Mouse (Mus musculus): ENCODE results near the gene Ccdc141. TPM values are rescaled to one million over a fixed set of nuclear protein-coding genes. Genes with fewer than 3 reads are reported as not detected.
A peak's percentile ranks its signal among the peaks of the same experiment; 100 is the strongest.

Ccdc141 gene
- polyA plus RNA-seq (2015; fragmentation: Nextera tagmentation; extraction: Ambion mirVana) = 18.4 and 19.7 TPM in 2 replicates

DNA sequence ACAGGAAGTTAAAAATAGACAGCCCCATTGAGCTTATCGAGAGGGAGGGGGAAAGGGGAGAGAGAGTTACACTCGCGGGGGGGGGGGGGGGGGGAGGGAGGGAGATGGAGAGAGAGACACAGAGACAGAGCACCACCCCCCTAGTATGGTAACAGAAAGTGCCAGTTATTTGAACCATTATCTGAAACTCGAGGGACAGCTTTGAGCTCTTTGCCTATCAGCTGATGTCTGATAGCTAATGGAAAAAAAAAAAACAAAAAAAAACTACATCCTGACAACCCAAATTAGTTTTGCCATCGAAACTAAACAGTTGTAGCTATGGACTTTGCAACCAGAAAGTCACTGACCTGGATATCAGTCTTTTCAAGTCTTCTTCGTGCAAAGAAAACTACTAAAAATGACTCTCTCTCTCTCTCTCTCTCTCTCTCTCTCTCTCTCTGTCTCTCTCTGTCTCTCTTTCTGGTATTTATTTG, at the start of gene Ccdc141:
Gene Ccdc141, minus strand, starts transcription at position 4 of the 473 bp plus-strand sequence.
- H3K27me3 ChIP-seq = no peaks in the 10 kb centered on the region; the same call in 1 of the 2 replicates
- peak within 1 kb of the TSS; percentile 72 for H3K9ac ChIP-seq
- peaks cover 34% of the 10 kb centered on the region for H3K4me1 ChIP-seq
- WGBS = 8% methylated on average over 4 of the region's 6 CpGs
- no peaks in the 10 kb centered on the region for H3K9me3 ChIP-seq
- H3K27ac ChIP-seq = peak within 1 kb of the TSS; percentile 39; the same call in 1 of the 2 replicates
- H3K36me3 ChIP-seq = no peaks in the 10 kb centered on the region
- peak within 1 kb of the TSS; percentile 88 for H3K4me2 ChIP-seq (replicated peaks)
- H3K4me3 ChIP-seq = peak within 1 kb of the TSS; percentile 55
- ATAC-seq (ENCODE audit: low FRiP score, low read depth) = no peak

DNA sequence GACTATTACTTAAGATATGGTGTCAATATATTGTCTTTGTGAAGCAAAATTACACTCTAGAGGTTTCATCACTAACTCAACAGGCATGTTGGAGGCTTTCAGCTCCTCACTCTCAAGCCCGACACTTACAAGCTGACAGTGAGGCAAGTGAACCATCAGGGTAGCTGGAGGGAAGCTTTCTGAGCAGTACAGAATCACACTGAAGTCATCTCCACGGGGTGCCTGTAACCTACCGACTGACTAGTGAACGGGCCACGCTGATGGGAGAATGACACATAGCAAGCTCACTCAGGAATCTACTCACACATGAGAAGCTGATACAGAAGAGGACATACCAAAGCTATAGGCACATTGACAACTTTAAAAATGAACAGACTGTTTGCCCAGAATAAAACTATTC, 42.4 kb upstream of the Ccdc141 start:
- H3K27ac ChIP-seq = no peak overlapping the region
- no peaks in the 10 kb centered on the region for H3K27me3 ChIP-seq
- no peak overlapping the region for H3K4me2 ChIP-seq (replicated peaks)
- ATAC-seq (ENCODE audit: low FRiP score, low read depth) = no peak
- no peaks in the 10 kb centered on the region for H3K4me1 ChIP-seq
- H3K36me3 ChIP-seq = peaks cover 61% of the 10 kb centered on the region
- no peak overlapping the region for H3K4me3 ChIP-seq
- 75% methylated on average over 5 of the region's 5 CpGs for WGBS
- no peaks in the 10 kb centered on the region for H3K9me3 ChIP-seq
- no peak overlapping the region for H3K9ac ChIP-seq

DNA sequence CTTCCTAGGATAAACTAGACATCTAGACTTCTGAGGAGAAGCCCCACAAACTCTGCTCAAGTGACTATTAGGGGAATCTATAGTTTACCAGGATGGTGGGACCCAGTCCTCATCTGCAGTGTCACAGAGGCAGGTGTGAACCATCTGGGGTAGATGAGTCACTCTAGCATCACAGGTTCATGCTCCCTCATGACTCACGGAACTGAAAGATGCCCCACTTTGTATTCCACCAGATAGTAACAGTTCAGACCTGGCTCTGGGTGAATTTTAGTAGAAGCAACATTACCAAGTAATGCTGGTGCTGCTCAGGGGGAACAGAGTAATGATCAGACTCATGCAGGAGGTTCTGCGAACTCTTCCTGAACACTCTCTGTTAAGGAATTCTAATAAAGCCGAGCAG, 36.5 kb upstream of the Ccdc141 start:
- no peak overlapping the region for H3K9ac ChIP-seq
- no peaks in the 10 kb centered on the region for H3K4me1 ChIP-seq
- H3K4me2 ChIP-seq (replicated peaks) = no peak overlapping the region

DNA sequence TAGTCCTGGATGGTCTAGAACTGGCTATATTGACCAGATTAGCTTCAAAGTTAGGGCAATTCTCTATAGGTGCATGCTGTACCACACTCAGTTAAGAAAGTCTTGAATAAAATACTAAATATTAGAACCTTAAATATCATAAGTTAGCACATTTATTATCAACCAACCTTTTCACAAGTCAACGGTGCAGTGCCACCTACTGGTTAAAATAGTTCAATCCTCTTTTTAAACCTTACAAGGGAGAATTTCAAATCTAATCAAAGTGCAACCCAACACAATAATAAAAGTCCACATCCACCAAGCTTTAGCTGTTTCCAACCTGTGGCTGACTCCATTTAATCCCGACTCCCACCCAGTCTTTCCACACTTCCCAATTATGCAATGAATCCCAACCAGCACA, 33.5 kb upstream of the Ccdc141 start:
- Histone ChIP-seq H3K27me3 (no peaks in the 10 kb centered on the region), H3K4me2 (replicated peaks) (no peak overlapping the region), H3K4me3 (no peak overlapping the region), H3K36me3 (peaks cover 27% of the 10 kb centered on the region), H3K9ac (no peak overlapping the region), H3K9me3 (no peaks in the 10 kb centered on the region), H3K4me1 (0 out of 2 replicates have a peak, but pooled peaks cover 4% of the 10 kb centered on the region), H3K27ac (no peak overlapping the region)
- WGBS = 61% methylated on average over 2 of the region's 2 CpGs
- ATAC-seq (ENCODE audit: low FRiP score, low read depth) = no peak

More for the DNA sequence above, 36.5 kb upstream of the Ccdc141 start:
- H3K36me3 ChIP-seq = peaks cover 44% of the 10 kb centered on the region
- H3K27me3 ChIP-seq = no peaks in the 10 kb centered on the region
- 92% methylated on average over 3 of the region's 3 CpGs for WGBS
- ATAC-seq (ENCODE audit: low FRiP score, low read depth) = no peak
- H3K4me3 ChIP-seq = no peak overlapping the region
- H3K27ac ChIP-seq = no peak overlapping the region
- no peaks in the 10 kb centered on the region for H3K9me3 ChIP-seq

DNA sequence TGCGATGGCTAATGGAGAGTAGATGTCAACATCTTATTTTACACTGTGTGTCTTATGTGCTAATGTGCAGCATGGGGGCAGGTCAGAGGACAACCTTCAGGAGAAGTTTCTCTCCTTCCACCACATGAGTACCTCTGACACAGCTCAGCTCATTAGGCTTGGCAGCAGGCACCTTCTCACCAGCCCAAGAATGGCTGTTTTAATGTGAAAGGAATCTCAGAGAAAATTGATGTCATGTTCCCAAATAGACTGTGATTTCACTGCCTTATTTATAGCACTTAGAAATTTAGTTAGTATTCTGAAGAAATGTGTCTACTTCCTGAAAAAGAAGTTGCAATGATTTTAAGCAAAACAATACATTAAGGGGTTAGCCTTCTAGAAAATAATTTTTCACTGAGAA, 31.5 kb upstream of the Ccdc141 start:
- WGBS = 96% methylated on average over 1 of the region's 1 CpGs
- Histone ChIP-seq H3K9me3 (no peaks in the 10 kb centered on the region), H3K4me3 (no peak overlapping the region), H3K4me2 (replicated peaks) (no peak overlapping the region), H3K9ac (no peak overlapping the region), H3K27me3 (no peaks in the 10 kb centered on the region), H3K4me1 (0 out of 2 replicates have a peak, but pooled peaks cover 4% of the 10 kb centered on the region), H3K36me3 (peaks cover 26% of the 10 kb centered on the region), H3K27ac (no peak overlapping the region)
- no peak for ATAC-seq (ENCODE audit: low FRiP score, low read depth)

DNA sequence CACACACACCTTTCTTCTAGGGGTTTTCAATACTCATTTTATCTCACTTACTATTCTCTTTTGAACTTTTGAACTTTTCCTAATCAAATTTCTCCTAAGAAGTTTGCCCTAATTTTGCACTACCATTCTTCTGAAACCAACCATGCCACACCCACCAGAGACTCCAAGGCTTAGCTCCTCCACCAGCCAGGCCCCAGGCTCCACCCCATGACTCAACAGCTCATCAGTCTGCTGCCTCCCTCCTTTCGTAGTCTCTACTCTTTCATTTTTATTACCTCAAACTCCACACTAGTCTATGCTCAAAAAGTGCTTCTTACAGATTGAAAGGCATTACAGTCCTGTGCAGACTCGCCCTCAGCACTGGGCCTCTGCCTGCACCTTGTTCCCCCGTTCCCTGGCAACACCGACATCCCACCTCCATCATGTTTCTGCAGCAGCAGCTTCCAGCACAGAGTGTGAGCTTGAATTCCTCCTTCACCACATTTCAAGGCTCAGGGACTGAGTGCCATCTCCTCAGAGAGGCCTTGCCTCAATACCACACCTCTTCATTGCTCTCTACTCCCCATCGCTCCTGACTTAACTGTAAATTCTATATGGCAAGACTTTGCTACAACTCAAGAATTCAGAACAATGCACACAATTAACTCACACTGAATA, 30.6 kb upstream of the Ccdc141 start:
- Histone ChIP-seq H3K4me2 (replicated peaks) (no peak overlapping the region), H3K27ac (no peak overlapping the region), H3K9me3 (no peaks in the 10 kb centered on the region), H3K36me3 (peaks cover 27% of the 10 kb centered on the region), H3K4me3 (no peak overlapping the region), H3K9ac (no peak overlapping the region), H3K27me3 (no peaks in the 10 kb centered on the region), H3K4me1 (0 out of 2 replicates have a peak, but pooled peaks cover 4% of the 10 kb centered on the region)
- 80% methylated on average over 5 of the region's 5 CpGs for WGBS
- no peak; the same call in 1 of the 2 replicates for ATAC-seq (ENCODE audit: low FRiP score, low read depth)

DNA sequence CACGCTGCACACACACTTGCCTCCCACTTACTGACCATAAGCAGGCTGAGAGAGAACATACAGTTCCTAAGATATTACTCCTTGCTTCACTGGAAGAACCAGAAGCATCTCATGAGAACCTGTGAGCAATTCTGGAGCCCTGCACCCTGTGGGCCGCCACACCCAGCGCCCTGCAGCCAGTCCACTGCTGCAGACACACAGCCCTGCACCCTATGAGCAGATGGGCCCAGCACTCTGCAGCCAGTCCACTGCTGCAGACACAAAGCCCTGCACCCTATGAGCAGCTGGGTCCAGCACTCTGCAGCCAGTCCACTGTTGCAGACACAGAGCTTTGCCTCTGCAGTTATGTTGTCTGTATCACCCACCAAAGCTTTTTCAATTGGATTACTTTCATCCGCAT, 29.9 kb upstream of the Ccdc141 start:
- Histone ChIP-seq H3K27ac (no peak overlapping the region), H3K4me3 (no peak overlapping the region), H3K4me2 (replicated peaks) (no peak overlapping the region), H3K9me3 (no peaks in the 10 kb centered on the region), H3K9ac (no peak overlapping the region), H3K36me3 (peaks cover 27% of the 10 kb centered on the region), H3K27me3 (no peaks in the 10 kb centered on the region), H3K4me1 (0 out of 2 replicates have a peak, but pooled peaks cover 4% of the 10 kb centered on the region)
- no peak for ATAC-seq (ENCODE audit: low FRiP score, low read depth)
- WGBS = 94% methylated on average over 4 of the region's 4 CpGs

DNA sequence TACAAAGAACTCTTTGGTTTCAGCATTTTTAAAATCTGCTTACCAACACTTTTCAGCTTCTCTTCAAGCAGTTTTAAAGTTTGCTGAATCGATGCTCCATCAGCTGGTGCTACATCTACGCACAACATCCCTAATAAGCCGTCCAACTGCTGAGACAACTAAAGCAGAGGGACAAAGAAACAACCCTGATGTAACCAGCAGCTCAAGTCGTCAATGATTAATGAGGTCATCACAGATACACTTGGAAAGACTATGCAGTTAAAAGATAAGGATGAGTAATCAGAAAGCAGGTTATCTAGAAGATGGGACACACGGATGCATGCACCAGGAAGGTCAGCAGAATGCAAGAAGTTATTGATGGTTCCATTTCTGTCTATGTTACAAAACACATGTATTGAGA, 27.8 kb upstream of the Ccdc141 start:
- Histone ChIP-seq H3K9me3 (no peaks in the 10 kb centered on the region), H3K36me3 (peaks cover 48% of the 10 kb centered on the region), H3K4me2 (replicated peaks) (no peak overlapping the region), H3K4me3 (no peak overlapping the region), H3K4me1 (0 out of 2 replicates have a peak, but pooled peaks cover 4% of the 10 kb centered on the region), H3K9ac (no peak overlapping the region), H3K27ac (no peak overlapping the region), H3K27me3 (no peaks in the 10 kb centered on the region)
- no peak for ATAC-seq (ENCODE audit: low FRiP score, low read depth)
- WGBS = 81% methylated on average over 5 of the region's 5 CpGs

DNA sequence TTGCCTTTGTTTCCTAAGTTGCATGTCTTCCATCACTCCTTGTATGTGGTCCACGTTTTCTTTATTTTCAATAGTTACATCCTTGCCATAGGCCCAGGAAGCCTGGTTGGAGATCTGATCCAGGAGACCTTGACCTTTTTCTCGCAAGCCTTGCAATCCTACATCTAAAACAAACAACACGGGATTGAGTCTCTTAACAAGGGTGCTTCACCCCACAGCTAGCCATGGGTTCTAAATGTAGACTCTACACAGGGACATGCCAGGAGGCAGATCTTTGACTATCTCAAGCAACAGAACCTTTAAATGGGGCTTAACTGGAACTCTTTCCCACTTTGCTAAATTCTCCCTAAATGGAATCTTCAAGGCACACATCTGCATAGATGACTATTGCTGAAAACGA, 26.4 kb upstream of the Ccdc141 start:
- no peaks in the 10 kb centered on the region for H3K27me3 ChIP-seq
- peaks cover 50% of the 10 kb centered on the region for H3K36me3 ChIP-seq
- 87% methylated on average over 4 of the region's 4 CpGs for WGBS
- H3K27ac ChIP-seq = no peak overlapping the region
- no peak overlapping the region for H3K4me2 ChIP-seq (replicated peaks)
- no peak overlapping the region for H3K9ac ChIP-seq
- ATAC-seq (ENCODE audit: low FRiP score, low read depth) = no peak
- H3K4me3 ChIP-seq = no peak overlapping the region
- H3K4me1 ChIP-seq = 0 out of 2 replicates have a peak, but pooled peaks cover 4% of the 10 kb centered on the region
- H3K9me3 ChIP-seq = no peaks in the 10 kb centered on the region

DNA sequence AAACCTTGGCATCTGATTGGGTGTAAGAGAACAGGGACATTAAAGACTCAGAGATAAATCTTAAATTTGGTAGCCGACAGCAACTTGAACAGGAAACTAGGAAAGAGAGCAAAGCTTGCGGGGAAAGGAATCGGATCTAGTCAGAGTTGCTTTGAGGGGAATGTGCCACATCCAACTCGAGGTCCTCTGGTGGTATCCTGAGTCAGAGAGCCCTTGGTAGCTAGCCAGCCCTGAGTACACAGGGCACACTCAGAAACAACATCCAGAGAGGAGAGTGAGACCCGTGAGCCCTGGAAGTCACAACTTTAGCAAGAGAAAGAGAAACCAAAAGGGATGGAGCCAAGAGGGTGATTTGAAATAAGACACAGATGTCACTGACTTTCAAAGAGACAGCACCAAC, 24.6 kb upstream of the Ccdc141 start:
- peaks cover 61% of the 10 kb centered on the region for H3K36me3 ChIP-seq
- no peak overlapping the region for H3K4me3 ChIP-seq
- no peak for ATAC-seq (ENCODE audit: low FRiP score, low read depth)

DNA sequence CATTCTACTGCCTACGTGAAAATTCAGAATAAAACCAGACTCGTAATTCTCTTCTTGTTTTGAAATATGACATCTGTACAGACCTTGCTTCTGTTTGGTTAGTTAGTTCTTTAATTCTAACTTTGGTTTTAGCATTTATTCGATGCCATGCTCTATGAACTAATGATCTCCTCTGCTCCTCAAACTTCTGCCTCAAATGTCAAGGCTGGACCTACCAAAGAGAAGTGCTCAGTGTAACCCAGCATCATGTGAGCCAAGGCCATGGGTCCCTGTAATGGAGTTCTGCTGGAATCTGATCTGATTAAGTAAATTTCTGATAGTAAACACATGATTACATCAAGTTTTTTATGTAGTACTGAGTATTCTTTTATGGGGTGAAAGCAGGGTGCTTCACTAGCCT, 21.4 kb upstream of the Ccdc141 start:
- ATAC-seq (ENCODE audit: low FRiP score, low read depth) = no peak
- no peaks in the 10 kb centered on the region for H3K9me3 ChIP-seq
- no peaks in the 10 kb centered on the region for H3K4me1 ChIP-seq
- H3K27me3 ChIP-seq = no peaks in the 10 kb centered on the region
- WGBS = 95% methylated on average over 3 of the region's 3 CpGs
- no peak overlapping the region for H3K9ac ChIP-seq
- no peak overlapping the region for H3K4me3 ChIP-seq
- H3K4me2 ChIP-seq (replicated peaks) = no peak overlapping the region
- H3K27ac ChIP-seq = no peak overlapping the region
- H3K36me3 ChIP-seq = peaks cover 81% of the 10 kb centered on the region

More for the DNA sequence above, 24.6 kb upstream of the Ccdc141 start:
- Histone ChIP-seq H3K9me3 (no peaks in the 10 kb centered on the region), H3K4me1 (no peaks in the 10 kb centered on the region), H3K27ac (no peak overlapping the region), H3K9ac (no peak overlapping the region), H3K4me2 (replicated peaks) (no peak overlapping the region), H3K27me3 (no peaks in the 10 kb centered on the region)
- 83% methylated on average over 5 of the region's 5 CpGs for WGBS

DNA sequence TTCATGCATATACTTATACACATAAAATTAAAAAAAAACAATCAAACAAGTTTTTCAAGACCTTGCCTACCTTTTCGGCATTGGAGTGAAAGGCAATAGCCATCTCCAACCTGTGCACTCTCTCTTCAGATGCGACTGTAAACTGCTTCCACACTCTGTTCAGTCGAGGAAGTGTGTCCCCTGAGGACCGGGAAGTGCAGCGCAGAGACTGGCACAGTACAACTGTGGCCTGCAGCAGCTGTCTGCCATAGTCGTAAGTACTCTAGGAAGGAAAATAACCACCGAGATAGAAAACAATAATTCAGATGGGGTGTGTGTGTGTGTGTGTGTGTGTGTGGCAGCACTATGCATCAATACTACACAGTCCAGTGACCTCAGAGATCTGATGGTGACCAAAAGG, 20.5 kb upstream of the Ccdc141 start:
- no peak for ATAC-seq (ENCODE audit: low FRiP score, low read depth)

DNA sequence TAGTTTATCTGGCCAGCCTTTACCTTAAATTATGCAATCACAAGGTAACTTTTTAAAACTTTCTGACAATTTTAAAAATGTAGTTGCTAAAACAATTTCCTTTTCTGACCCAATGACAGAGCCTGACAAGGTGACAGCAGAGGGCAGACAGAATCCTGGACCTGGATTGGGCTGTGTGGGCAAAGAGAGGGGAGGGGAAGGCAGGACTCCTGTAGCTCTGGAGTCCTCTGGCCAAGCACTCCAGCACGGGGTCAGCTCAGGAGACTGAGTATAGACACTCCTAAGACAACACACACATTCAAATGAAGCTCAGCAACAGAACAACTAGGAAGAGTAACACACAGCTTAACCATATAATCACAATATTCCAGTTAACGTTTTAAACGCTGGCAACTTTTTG, 19.9 kb upstream of the Ccdc141 start:
- no peak overlapping the region for H3K4me2 ChIP-seq (replicated peaks)
- no peaks in the 10 kb centered on the region for H3K9me3 ChIP-seq
- 87% methylated on average over 3 of the region's 3 CpGs for WGBS
- H3K4me3 ChIP-seq = no peak overlapping the region
- H3K4me1 ChIP-seq = no peaks in the 10 kb centered on the region
- H3K9ac ChIP-seq = no peak overlapping the region
- no peak overlapping the region for H3K27ac ChIP-seq
- no peak for ATAC-seq (ENCODE audit: low FRiP score, low read depth)
- peaks cover 79% of the 10 kb centered on the region for H3K36me3 ChIP-seq
- H3K27me3 ChIP-seq = no peaks in the 10 kb centered on the region

More for the DNA sequence above, 20.5 kb upstream of the Ccdc141 start:
- Histone ChIP-seq H3K9ac (no peak overlapping the region), H3K36me3 (peaks cover 80% of the 10 kb centered on the region), H3K27me3 (no peaks in the 10 kb centered on the region), H3K27ac (no peak overlapping the region), H3K9me3 (no peaks in the 10 kb centered on the region), H3K4me1 (no peaks in the 10 kb centered on the region), H3K4me2 (replicated peaks) (no peak overlapping the region), H3K4me3 (no peak overlapping the region)
- WGBS = 91% methylated on average over 7 of the region's 7 CpGs
